Mouse (Mus musculus) liver, adult 2 months (tissue): ENCODE data around the gene Kdsr.

Experiments used
- CTCF ChIP-seq: fragments of 200-500 bp; IDR thresholded peaks from 2 replicates; pipeline ENCODE4 v1.5.1; 2011; ENCODE audit warnings: low read depth, low read length, control low read depth
- POLR2A ChIP-seq: fragments of 200-500 bp; IDR thresholded peaks from 2 replicates; pipeline ENCODE4 v1.6.1; 2011; ENCODE audit warnings: low read length, control low read depth; ENCODE audit not compliant: insufficient read depth; ENCODE audit errors: extremely low read depth

DNA sequence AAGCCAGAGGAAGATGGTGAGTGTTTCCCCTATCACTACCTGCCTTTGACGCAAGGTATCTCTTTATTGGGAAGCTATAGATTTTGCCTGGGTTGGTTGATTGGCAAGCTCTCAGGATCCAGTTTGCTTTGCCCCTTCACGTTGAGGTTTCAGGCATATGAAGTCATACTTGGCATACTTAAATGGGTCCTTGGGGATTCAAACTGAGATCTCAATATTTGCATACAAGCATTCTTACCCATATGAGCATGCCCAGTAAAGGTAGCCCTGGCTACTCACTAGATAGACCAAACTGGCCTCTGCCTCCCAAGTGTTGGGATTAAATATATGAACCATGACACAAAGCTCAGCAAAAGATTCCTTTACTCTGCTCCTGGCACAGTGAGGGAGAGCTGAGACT, 5.3 kb upstream of the Kdsr start:
- TF ChIP-seq CTCF (no peak), POLR2A (no peak)
